Comparison of ENCODE assay signal across 14 mouse cellular contexts in genomic region chr7:100310290-100310689, GRCm38 (mm10). TPM values are rescaled to one million over a fixed set of nuclear protein-coding genes. Genes with fewer than 3 reads are reported as not detected.
DNase-seq lines count a peak whose midpoint lies in the region; ATAC-seq and TF ChIP-seq lines count a peak whose summit lies in the region.
"Had no signal": no experiment of that assay in that cellular context is flagged by ENCODE, and none has a peak within 500 bp of the region (broad histone marks: within the 10 kb centered on the region; RNA-seq: fewer than 3 reads in every experiment).

No protein-coding gene starts in this region.

- no peak overlapping the region for H3K9ac ChIP-seq in heart, embryonic 11.5 days (ENCODE audit: low read depth, low read length)
- H3K9ac ChIP-seq in heart, adult 2 months (ENCODE audit: low read depth, low read length) = no peak overlapping the region
- H3K9ac ChIP-seq in limb, embryonic 13.5 days = no peak overlapping the region
- no peak overlapping the region for H3K9ac ChIP-seq in kidney, embryonic 14.5 days (ENCODE audit: low read depth, low read length)
- H3K9ac ChIP-seq: lung, embryonic 15.5 days had no signal

- peaks cover 23% of the 10 kb centered on the region for H3K4me1 ChIP-seq in heart, embryonic 11.5 days (ENCODE audit: control insufficient read depth, insufficient read depth, low read length)
- no peaks in the 10 kb centered on the region for H3K4me1 ChIP-seq in heart, adult 2 months (ENCODE audit: control insufficient read depth, insufficient read depth, low read length)
- peaks cover 33% of the 10 kb centered on the region for H3K4me1 ChIP-seq in embryonic fibroblast, embryonic 13.5 days (ENCODE audit: control insufficient read depth, insufficient read depth, low read length)
- H3K4me1 ChIP-seq in limb, embryonic 13.5 days = peaks cover 25% of the 10 kb centered on the region
- H3K4me1 ChIP-seq in olfactory bulb, adult 2 months (ENCODE audit: control insufficient read depth, insufficient read depth, low read length) = peaks cover 32% of the 10 kb centered on the region
- no peaks in the 10 kb centered on the region for H3K4me1 ChIP-seq in kidney, embryonic 14.5 days (ENCODE audit: control insufficient read depth, insufficient read depth, low read length)

- H3K27me3 ChIP-seq in heart, embryonic 11.5 days (ENCODE audit: control insufficient read depth, insufficient read depth, low read length) = no peaks in the 10 kb centered on the region
- no peaks in the 10 kb centered on the region for H3K27me3 ChIP-seq in heart, adult 2 months (ENCODE audit: control insufficient read depth, insufficient read depth, low read length)
- no peaks in the 10 kb centered on the region for H3K27me3 ChIP-seq in limb, embryonic 13.5 days
- H3K27me3 ChIP-seq in kidney, embryonic 14.5 days (ENCODE audit: control insufficient read depth, insufficient read depth, low read length) = no peaks in the 10 kb centered on the region
- H3K27me3 ChIP-seq: lung, embryonic 15.5 days had no signal

- no peaks in the 10 kb centered on the region for H3K79me2 ChIP-seq in heart, adult 2 months (replicated peaks; ENCODE audit: control insufficient read depth, insufficient read depth, low read length)

- no peak overlapping the region for H3K4me3 ChIP-seq in heart, embryonic 11.5 days (ENCODE audit: low read depth, low read length)
- no peak overlapping the region for H3K4me3 ChIP-seq in heart, adult 2 months
- no peak overlapping the region for H3K4me3 ChIP-seq in embryonic fibroblast, embryonic 13.5 days (ENCODE audit: insufficient read depth, low read length)
- no peak overlapping the region for H3K4me3 ChIP-seq in limb, embryonic 13.5 days
- no peak overlapping the region for H3K4me3 ChIP-seq in olfactory bulb, adult 2 months (ENCODE audit: insufficient read depth, low read depth, low read length)
- H3K4me3 ChIP-seq in kidney, embryonic 14.5 days (ENCODE audit: low read length) = no peak overlapping the region
- H3K4me3 ChIP-seq: lung, embryonic 15.5 days had no signal

- H3K4me2 ChIP-seq in heart, embryonic 11.5 days = no peak overlapping the region
- no peak overlapping the region for H3K4me2 ChIP-seq in limb, embryonic 13.5 days (replicated peaks)
- no peak overlapping the region for H3K4me2 ChIP-seq in kidney, embryonic 14.5 days (replicated peaks; ENCODE audit: low read depth, low read length)
- H3K4me2 ChIP-seq: lung, embryonic 15.5 days had no signal

- intact Hi-C loops in heart, adult 2 months (cut with DNase I) = no loop called here

- no peaks in the 10 kb centered on the region for H3K9me3 ChIP-seq in heart, embryonic 11.5 days (replicated peaks; ENCODE audit: control insufficient read depth, low read length)
- H3K9me3 ChIP-seq in limb, embryonic 13.5 days = no peaks in the 10 kb centered on the region
- no peaks in the 10 kb centered on the region for H3K9me3 ChIP-seq in kidney, embryonic 14.5 days (ENCODE audit: control insufficient read depth, low read length)
- H3K9me3 ChIP-seq: lung, embryonic 15.5 days had no signal

- no peaks in the 10 kb centered on the region for H3K36me3 ChIP-seq in heart, embryonic 11.5 days (ENCODE audit: control insufficient read depth, insufficient read depth, low read length)
- H3K36me3 ChIP-seq in heart, adult 2 months (ENCODE audit: control insufficient read depth, insufficient read depth, low read length) = no peaks in the 10 kb centered on the region
- H3K36me3 ChIP-seq in limb, embryonic 13.5 days = peaks cover 31% of the 10 kb centered on the region
- no peaks in the 10 kb centered on the region for H3K36me3 ChIP-seq in kidney, embryonic 14.5 days (ENCODE audit: control insufficient read depth, insufficient read depth, low read length)

- TF ChIP-seq EP300 in heart, adult 2 months (IDR thresholded peaks at IDR 0.05; ENCODE audit: insufficient read depth, low read depth, low read length) = no peak

- no peak for TF ChIP-seq CTCF in heart, adult 2 months (IDR thresholded peaks at IDR 0.05)
- no peak for TF ChIP-seq CTCF in embryonic fibroblast, embryonic 13.5 days (IDR thresholded peaks at IDR 0.05; ENCODE audit: borderline replicate concordance, insufficient read depth, low read length)
- TF ChIP-seq CTCF in olfactory bulb, adult 2 months (IDR thresholded peaks at IDR 0.05; ENCODE audit: insufficient read depth, low read depth, low read length) = no peak

- 0 out of 2 replicates have a peak overlapping the region, but pooled peaks have one; percentile 70 for H3K27ac ChIP-seq in heart, embryonic 11.5 days (ENCODE audit: low read depth, low read length)
- no peak overlapping the region for H3K27ac ChIP-seq in heart, adult 2 months
- peak overlapping the region; percentile 99 for H3K27ac ChIP-seq in embryonic fibroblast, embryonic 13.5 days (ENCODE audit: insufficient read depth, low read length)
- peak overlapping the region; percentile 39; the same call in 1 of the 2 replicates for H3K27ac ChIP-seq in limb, embryonic 13.5 days
- 0 out of 2 replicates have a peak overlapping the region, but pooled peaks have one; percentile 86 for H3K27ac ChIP-seq in olfactory bulb, adult 2 months (ENCODE audit: insufficient read depth, low read depth, low read length)
- H3K27ac ChIP-seq in kidney, embryonic 14.5 days (ENCODE audit: low read depth, low read length) = no peak overlapping the region
- H3K27ac ChIP-seq: kidney, postnatal 0 days had no signal

- TF ChIP-seq POLR2A in heart, adult 2 months (IDR thresholded peaks at IDR 0.05; ENCODE audit: insufficient read depth, low read depth, low read length) = no peak
- TF ChIP-seq POLR2A in embryonic fibroblast, embryonic 13.5 days (IDR thresholded peaks at IDR 0.05; ENCODE audit: low read depth, low read length) = no peak
- TF ChIP-seq POLR2A in olfactory bulb, adult 2 months (IDR thresholded peaks at IDR 0.05; ENCODE audit: insufficient read depth, low read depth, low read length) = no peak

- 74% methylated on average over 12 of the region's 12 CpGs for WGBS in heart, embryonic 11.5 days (ENCODE audit: insufficient replicate concordance)
- 75% methylated on average over 12 of the region's 12 CpGs for WGBS in heart, adult 2 months
- 75% methylated on average over 12 of the region's 12 CpGs for WGBS in limb, embryonic 13.5 days
- WGBS in olfactory bulb, adult 2 months = 50% methylated on average over 12 of the region's 12 CpGs
- WGBS in kidney, embryonic 14.5 days = 83% methylated on average over 12 of the region's 12 CpGs

- DNase-seq in heart, adult 2 months = no peak
- no peak for DNase-seq in B cell, adult 2 months
- DNase-seq: cerebellum, postnatal 14 days; liver; spleen, adult 18-20 months had no signal

- ATAC-seq in heart, embryonic 11.5 days (replicated peaks; ENCODE audit: insufficient number of reproducible peaks, low FRiP score, low TSS enrichment) = no peak
- ATAC-seq in limb, embryonic 13.5 days (ENCODE audit: low FRiP score, low read depth) = no peak
- no peak for ATAC-seq in cerebellum, adult (ENCODE audit: insufficient number of reproducible peaks, low FRiP score, low TSS enrichment)
- ATAC-seq in kidney, embryonic 14.5 days (ENCODE audit: low FRiP score, low TSS enrichment) = no peak

RNA-seq across cellular contexts. Expression of gene P4ha3, which starts 25.0 kb away (rescaled TPM):
- polyA plus RNA-seq in heart, embryonic 11.5 days (2014; fragmentation: Nextera tagmentation; extraction: Ambion mirVana) = 16.2 and 17.5 TPM in 2 replicates
- under 1 TPM; 0.16 to 0.45 TPM for total RNA-seq in heart, adult 2 months (2021)
- 0.33 and 0.38 TPM in 2 replicates for polyA plus RNA-seq in heart, adult 2 months (2012; rRNA removed)
- polyA plus RNA-seq in embryonic fibroblast, embryonic 13.5 days (2011; ENCODE audit: insufficient read length, low read depth, missing spikeins) = 91.9 and 100 TPM in 2 replicates
- polyA plus RNA-seq in limb, embryonic 13.5 days (2015; fragmentation: Nextera tagmentation; extraction: Ambion mirVana) = 17.4 TPM in 2 replicates
- polyA plus RNA-seq in olfactory bulb, adult 2 months (2012; ENCODE audit: insufficient read depth, insufficient read length, low replicate concordance, missing spikeins) = not detected in 2 replicates
- polyA plus RNA-seq in kidney, embryonic 14.5 days (2014; fragmentation: Nextera tagmentation; extraction: Ambion mirVana) = 7.3 and 8.6 TPM in 2 replicates
- total RNA-seq: hematopoietic stem cell, adult 5-6 weeks had no signal

Comparison
In these comparisons a context has a peak if more than half of its experiments do, and no peak if none do; other contexts are left out.
1. H3K27ac ChIP-seq: peak in heart, embryonic 11.5 days (single experiment), embryonic fibroblast, embryonic 13.5 days (single experiment), limb, embryonic 13.5 days (single experiment) and olfactory bulb, adult 2 months (single experiment); none in heart, adult 2 months (single experiment) and kidney, embryonic 14.5 days (single experiment).